Mouse (Mus musculus) lung, embryonic 16.5 days (tissue): ENCODE measurements around the gene Prkd3. TPM values are rescaled to one million over a fixed set of nuclear protein-coding genes. Genes with fewer than 3 reads are reported as not detected.

Source experiments
- ATAC-seq: fragments of 200-750 bp; cut with Nextera tagmentation; 2 replicates; pipeline ENCODE4 v1.8.0; 2017; ENCODE audit warnings: low read depth, mild to moderate bottlenecking, moderate library complexity
- H3K27ac ChIP-seq: fragments of 300-500 bp; sonication (generic); 2 replicates; pipeline ENCODE4 v1.5.1; 2014; ENCODE audit warnings: mild to moderate bottlenecking, control low read depth, low read length
- H3K27me3 ChIP-seq: fragments of 300-500 bp; sonication (generic); 2 replicates; pipeline ENCODE4 v1.6.1; 2014; ENCODE audit warnings: low read depth, low read length, mixed read lengths; ENCODE audit not compliant: control insufficient read depth, insufficient read depth
- H3K36me3 ChIP-seq: fragments of 300-500 bp; sonication (generic); 2 replicates; pipeline ENCODE4 v1.6.1; 2014; ENCODE audit warnings: low read length; ENCODE audit not compliant: control insufficient read depth, insufficient read depth
- H3K4me1 ChIP-seq: fragments of 300-500 bp; sonication (generic); replicated peaks from 2 replicates; pipeline ENCODE4 v1.6.1; 2014; ENCODE audit warnings: low read length, mixed read lengths; ENCODE audit not compliant: control insufficient read depth, insufficient read depth
- H3K4me2 ChIP-seq: fragments of 300-500 bp; sonication (generic); 2 replicates; pipeline ENCODE4 v1.6.1; 2014; ENCODE audit warnings: low read depth, low read length, control low read depth
- H3K4me3 ChIP-seq: fragments of 300-500 bp; sonication (generic); 2 replicates; pipeline ENCODE4 v1.5.1; 2014; ENCODE audit warnings: mild to moderate bottlenecking, low read length, control low read depth
- H3K9ac ChIP-seq: fragments of 300-500 bp; sonication (generic); 2 replicates; pipeline ENCODE4 v1.6.1; 2014; ENCODE audit warnings: low read length, control low read depth
- H3K9me3 ChIP-seq: fragments of 300-500 bp; sonication (generic); 2 replicates; pipeline ENCODE4 v1.6.1; 2016; ENCODE audit warnings: low read length; ENCODE audit not compliant: control insufficient read depth
- WGBS: fragments of 180-500 bp; shearing (Covaris S2); extraction: QIAGEN DNeasy Blood & Tissue Kit; methylation state at CpG from one replicate; pipeline ENCODE4 v1.1.7; 2014; 5-methylcytosine and 5-hydroxymethylcytosine counted together
- polyA plus RNA-seq: library from polyadenylated mRNA; unstranded; fragments of >200 nt; fragmentation: Nextera tagmentation; extraction: Ambion mirVana; gene quantifications from 2 replicates; pipeline ENCODE4 v1.2.1, GENCODE M21; 2015

Prkd3 gene
- polyA plus RNA-seq, 1 experiment from 2014 or later: 43.6 TPM

DNA sequence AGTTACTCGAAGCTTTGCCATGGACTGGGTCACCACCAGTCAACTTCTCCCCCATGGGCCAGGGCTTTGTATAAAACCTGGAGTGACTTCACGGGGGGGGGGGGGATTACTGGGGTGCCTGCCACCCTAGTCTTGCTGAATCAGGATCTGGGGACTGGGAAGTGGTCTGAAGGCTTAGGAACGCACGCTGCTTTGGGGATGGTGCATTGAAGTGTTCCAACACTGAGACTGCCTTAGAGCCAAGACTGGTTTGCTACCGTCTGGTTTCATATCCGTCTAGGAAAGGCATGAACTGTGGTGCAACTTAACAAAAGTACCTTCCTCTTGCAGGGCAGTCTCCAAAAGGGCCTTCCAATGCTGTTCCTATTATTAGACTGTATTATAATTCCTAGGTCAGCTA lies 102.9 kb downstream of the Prkd3 start:
- Histone ChIP-seq H3K4me3 (peak overlapping the region; percentile 79), H3K27ac (0 out of 2 replicates have a peak overlapping the region, but pooled peaks have one; percentile 6)
- WGBS: 45% methylated on average over 6 of the region's 6 CpGs

GRCm38 (mm10) chr17:78916899-78917298 lies 103.7 kb downstream of the Prkd3 start:
- Histone ChIP-seq H3K27me3 (no peaks in the 10 kb centered on the region), H3K4me2 (peak overlapping the region; percentile 89), H3K9ac (peak overlapping the region; percentile 90), H3K4me3 (peak overlapping the region; percentile 79), H3K36me3 (peaks cover 19% of the 10 kb centered on the region), H3K4me1 (peaks cover 14% of the 10 kb centered on the region), H3K9me3 (no peaks in the 10 kb centered on the region), H3K27ac (peak overlapping the region; percentile 95)
- ATAC-seq: 0 out of 2 replicates have a peak, but pooled peaks have one; percentile 17
- under 1% methylated on average over 11 of the region's 11 CpGs for WGBS

More for the DNA sequence above, 102.9 kb downstream of the Prkd3 start:
- Histone ChIP-seq H3K9ac (peak overlapping the region; percentile 90; the same call in 1 of the 2 replicates), H3K27me3 (no peaks in the 10 kb centered on the region), H3K4me2 (peak overlapping the region; percentile 89), H3K36me3 (peaks cover 24% of the 10 kb centered on the region), H3K9me3 (no peaks in the 10 kb centered on the region), H3K4me1 (peaks cover 14% of the 10 kb centered on the region)
- ATAC-seq: no peak

- Histone ChIP-seq H3K4me2 (peak within 1 kb of the TSS; percentile 89), H3K9me3 (no peaks in the 10 kb centered on the region), H3K4me1 (peaks cover 14% of the 10 kb centered on the region), H3K27ac (peak within 1 kb of the TSS; percentile 95), H3K9ac (peak within 1 kb of the TSS; percentile 90), H3K27me3 (no peaks in the 10 kb centered on the region), H3K4me3 (peak within 1 kb of the TSS; percentile 79), H3K36me3 (peaks cover 14% of the 10 kb centered on the region)
- 0% methylated on average over 37 of the region's 37 CpGs for WGBS
- ATAC-seq: peak; percentile 95
These were observed 104.2 kb downstream of the Prkd3 start, which contains the start of gene Cebpzos for GRCm38 (mm10) chr17:78916369-78916813. Gene Cebpzos, plus strand, starts transcription at chr17:78916500.

- H3K9me3 ChIP-seq: no peaks in the 10 kb centered on the region
- peak overlapping the region; percentile 79 for H3K4me3 ChIP-seq
- peak overlapping the region; percentile 95 for H3K27ac ChIP-seq
- H3K9ac ChIP-seq: peak overlapping the region; percentile 90
- 47% methylated on average over 6 of the region's 6 CpGs for WGBS
- peak overlapping the region; percentile 89 for H3K4me2 ChIP-seq
- ATAC-seq: peak; percentile 25
- H3K36me3 ChIP-seq: peaks cover 9% of the 10 kb centered on the region
- peaks cover 14% of the 10 kb centered on the region for H3K4me1 ChIP-seq
- no peaks in the 10 kb centered on the region for H3K27me3 ChIP-seq
These were observed 104.8 kb downstream of the Prkd3 start for GRCm38 (mm10) chr17:78915772-78916171.

GRCm38 (mm10) chr17:78913921-78914320 lies 106.7 kb downstream of the Prkd3 start:
- peaks cover 2% of the 10 kb centered on the region; the same call in 1 of the 2 replicates for H3K36me3 ChIP-seq
- no peaks in the 10 kb centered on the region for H3K27me3 ChIP-seq
- no peak overlapping the region for H3K4me2 ChIP-seq
- no peak overlapping the region for H3K9ac ChIP-seq
- peaks cover 14% of the 10 kb centered on the region for H3K4me1 ChIP-seq
- H3K27ac ChIP-seq: no peak overlapping the region
- H3K9me3 ChIP-seq: no peaks in the 10 kb centered on the region
- 63% methylated on average over 3 of the region's 3 CpGs for WGBS
- no peak overlapping the region for H3K4me3 ChIP-seq
- ATAC-seq: no peak

GRCm38 (mm10) chr17:78912861-78913281 lies 107.7 kb downstream of the Prkd3 start:
- Histone ChIP-seq H3K27me3 (no peaks in the 10 kb centered on the region), H3K4me3 (peak overlapping the region; percentile 33), H3K9ac (peak overlapping the region; percentile 9; the same call in 1 of the 2 replicates), H3K27ac (no peak overlapping the region), H3K4me2 (peak overlapping the region; percentile 42), H3K4me1 (peaks cover 14% of the 10 kb centered on the region), H3K36me3 (no peaks in the 10 kb centered on the region), H3K9me3 (no peaks in the 10 kb centered on the region)
- peak; percentile 59 for ATAC-seq
- WGBS: 26% methylated on average over 6 of the region's 6 CpGs

DNA sequence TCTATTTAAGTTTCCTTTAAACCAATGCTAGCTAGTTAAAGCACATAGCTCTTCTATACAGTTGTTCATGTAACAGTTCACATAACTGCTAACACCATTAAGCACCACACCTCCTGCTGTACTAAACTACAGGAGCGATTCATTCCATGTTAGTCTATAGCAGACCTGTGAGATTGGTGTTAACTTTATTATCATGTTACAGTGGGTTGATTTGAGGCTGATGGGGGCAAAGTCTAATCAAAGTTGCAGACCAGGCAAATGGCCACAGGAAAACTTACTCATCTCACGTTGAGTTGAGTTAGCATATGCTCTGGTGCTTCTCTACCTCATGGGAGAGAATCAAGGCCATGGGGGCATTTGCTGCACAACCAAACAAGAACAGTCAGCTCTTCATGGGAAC lies 111.2 kb downstream of the Prkd3 start:
- 70% methylated on average over 2 of the region's 2 CpGs for WGBS
- Histone ChIP-seq H3K4me3 (no peak overlapping the region), H3K36me3 (no peaks in the 10 kb centered on the region), H3K9me3 (no peaks in the 10 kb centered on the region), H3K4me2 (no peak overlapping the region), H3K27me3 (no peaks in the 10 kb centered on the region), H3K9ac (no peak overlapping the region), H3K4me1 (no peaks in the 10 kb centered on the region), H3K27ac (no peak overlapping the region)
- ATAC-seq: no peak

- no peaks in the 10 kb centered on the region for H3K27me3 ChIP-seq
- no peak within 1 kb of the TSS for H3K9ac ChIP-seq
- H3K4me2 ChIP-seq: no peak within 1 kb of the TSS
- H3K4me1 ChIP-seq: no peaks in the 10 kb centered on the region
- 81% methylated on average over 5 of the region's 5 CpGs for WGBS
- H3K4me3 ChIP-seq: no peak within 1 kb of the TSS
- H3K9me3 ChIP-seq: no peaks in the 10 kb centered on the region
- H3K36me3 ChIP-seq: no peaks in the 10 kb centered on the region
- ATAC-seq: no peak
- H3K27ac ChIP-seq: no peak within 1 kb of the TSS
These were observed 113.7 kb downstream of the Prkd3 start, which contains the start of gene Sult6b1 for GRCm38 (mm10) chr17:78906892-78907291. Gene Sult6b1, minus strand, starts transcription at chr17:78906992.

GRCm38 (mm10) chr17:78903158-78903557 lies 117.5 kb downstream of the Prkd3 start:
- no peak overlapping the region for H3K4me3 ChIP-seq
- H3K36me3 ChIP-seq: no peaks in the 10 kb centered on the region
- 52% methylated on average over 2 of the region's 2 CpGs for WGBS
- no peak overlapping the region for H3K9ac ChIP-seq
- no peaks in the 10 kb centered on the region for H3K27me3 ChIP-seq
- no peak overlapping the region for H3K27ac ChIP-seq
- H3K4me1 ChIP-seq: no peaks in the 10 kb centered on the region
- no peak for ATAC-seq
- H3K9me3 ChIP-seq: no peaks in the 10 kb centered on the region
- no peak overlapping the region for H3K4me2 ChIP-seq
